Comparison of ENCODE assay signal across 10 mouse cellular contexts in genomic region chr2:180271804-180272395, GRCm38 (mm10). TPM values are rescaled to one million over a fixed set of nuclear protein-coding genes. Genes with fewer than 3 reads are reported as not detected.
DNase-seq lines count a peak whose midpoint lies in the region; ATAC-seq lines count a peak whose summit lies in the region.
"Had no signal": no experiment of that assay in that cellular context is flagged by ENCODE, and none has a peak within 500 bp of the region (broad histone marks: within the 10 kb centered on the region; RNA-seq: fewer than 3 reads in every experiment).

No protein-coding gene starts in this region.

- intact Hi-C loops in heart, postnatal 14 days (cut with DNase I), result no loop called here
- intact Hi-C loops in left cerebral cortex, postnatal 36 days (cut with DNase I), result no loop called here

- peak overlapping the region; percentile 98 for H3K9ac ChIP-seq in heart, embryonic 13.5 days
- H3K9ac ChIP-seq in hindbrain, embryonic 14.5 days, result peak overlapping the region; percentile 97
- H3K9ac ChIP-seq in midbrain, embryonic 14.5 days (replicated peaks; ENCODE audit: low read length), result peak overlapping the region; percentile 90; the same call in 1 of the 2 replicates

- H3K27ac ChIP-seq in heart, embryonic 13.5 days (replicated peaks), result no peak overlapping the region
- H3K27ac ChIP-seq in embryonic facial prominence, embryonic 10.5 days (replicated peaks), result no peak overlapping the region
- no peak overlapping the region for H3K27ac ChIP-seq in hindbrain, embryonic 14.5 days
- no peak overlapping the region for H3K27ac ChIP-seq in midbrain, embryonic 14.5 days (replicated peaks; ENCODE audit: low read depth, low read length)

- H3K27me3 ChIP-seq in heart, embryonic 13.5 days (replicated peaks), result no peaks in the 10 kb centered on the region
- peaks cover 12% of the 10 kb centered on the region for H3K27me3 ChIP-seq in embryonic facial prominence, embryonic 10.5 days (replicated peaks; ENCODE audit: low read depth, poor library complexity, severe bottlenecking)
- H3K27me3 ChIP-seq in hindbrain, embryonic 14.5 days (ENCODE audit: control insufficient read depth, insufficient read depth, low read length), result no peaks in the 10 kb centered on the region
- no peaks in the 10 kb centered on the region for H3K27me3 ChIP-seq in midbrain, embryonic 14.5 days (ENCODE audit: control insufficient read depth, insufficient read depth, low read length)

- 65% methylated on average over 5 of the region's 5 CpGs for WGBS in heart, embryonic 13.5 days
- 71% methylated on average over 5 of the region's 5 CpGs for WGBS in embryonic facial prominence, embryonic 10.5 days
- 74% methylated on average over 5 of the region's 5 CpGs for WGBS in hindbrain, embryonic 14.5 days
- 66% methylated on average over 5 of the region's 5 CpGs for WGBS in midbrain, embryonic 14.5 days

- peak overlapping the region; percentile 91 for H3K4me3 ChIP-seq in heart, embryonic 13.5 days
- peak overlapping the region; percentile 85 for H3K4me3 ChIP-seq in embryonic facial prominence, embryonic 10.5 days
- peak overlapping the region; percentile 92 for H3K4me3 ChIP-seq in hindbrain, embryonic 14.5 days (replicated peaks; ENCODE audit: low read length)
- H3K4me3 ChIP-seq in midbrain, embryonic 14.5 days (replicated peaks; ENCODE audit: low read depth, low read length), result peak overlapping the region; percentile 81

- H3K4me1 ChIP-seq in heart, embryonic 13.5 days, result peaks cover 52% of the 10 kb centered on the region
- peaks cover 44% of the 10 kb centered on the region for H3K4me1 ChIP-seq in embryonic facial prominence, embryonic 10.5 days
- peaks cover 28% of the 10 kb centered on the region for H3K4me1 ChIP-seq in hindbrain, embryonic 14.5 days (replicated peaks; ENCODE audit: control insufficient read depth, insufficient read depth, low read length)
- peaks cover 17% of the 10 kb centered on the region for H3K4me1 ChIP-seq in midbrain, embryonic 14.5 days (ENCODE audit: control insufficient read depth, insufficient read depth, low read length)

- H3K4me2 ChIP-seq in heart, embryonic 13.5 days, result peak overlapping the region; percentile 97
- peak overlapping the region; percentile 95 for H3K4me2 ChIP-seq in hindbrain, embryonic 14.5 days (replicated peaks)
- peak overlapping the region; percentile 65 for H3K4me2 ChIP-seq in midbrain, embryonic 14.5 days (ENCODE audit: low read length)

- DNase-seq in heart, postnatal 14 days, result no peak
- no peak for DNase-seq in embryonic facial prominence, embryonic 10.5 days (ENCODE audit: low spot score)
- no peak for DNase-seq in hindbrain, embryonic 14.5 days (ENCODE audit: low spot score)
- no peak for DNase-seq in midbrain, embryonic 14.5 days
- no peak for DNase-seq in left cerebral cortex, adult 8-10 months (ENCODE audit: low spot score in 2 of 2)
- DNase-seq in urinary bladder, postnatal 36 days (ENCODE audit: low spot score in 2 of 2), result no peak
- no peak for DNase-seq in left cerebral cortex, postnatal 36 days (ENCODE audit: low spot score in 2 of 2)

- no peaks in the 10 kb centered on the region for H3K9me3 ChIP-seq in heart, embryonic 13.5 days
- no peaks in the 10 kb centered on the region for H3K9me3 ChIP-seq in embryonic facial prominence, embryonic 10.5 days
- H3K9me3 ChIP-seq in hindbrain, embryonic 14.5 days (ENCODE audit: control insufficient read depth, low read length), result no peaks in the 10 kb centered on the region
- H3K9me3 ChIP-seq in midbrain, embryonic 14.5 days (ENCODE audit: control insufficient read depth, low read length), result no peaks in the 10 kb centered on the region

- peaks cover 39% of the 10 kb centered on the region for H3K36me3 ChIP-seq in heart, embryonic 13.5 days
- H3K36me3 ChIP-seq in embryonic facial prominence, embryonic 10.5 days (replicated peaks), result peaks cover 48% of the 10 kb centered on the region
- peaks cover 8% of the 10 kb centered on the region for H3K36me3 ChIP-seq in hindbrain, embryonic 14.5 days (replicated peaks; ENCODE audit: control insufficient read depth, insufficient read depth)
- peaks cover 16% of the 10 kb centered on the region for H3K36me3 ChIP-seq in midbrain, embryonic 14.5 days (ENCODE audit: control insufficient read depth, insufficient read depth, low read length)

- ATAC-seq in heart, embryonic 13.5 days (ENCODE audit: extremely low read depth, insufficient number of reproducible peaks, low FRiP score, low TSS enrichment), result no peak
- no peak for ATAC-seq in hindbrain, embryonic 14.5 days (ENCODE audit: low FRiP score)
- no peak for ATAC-seq in midbrain, embryonic 14.5 days (ENCODE audit: low FRiP score, low TSS enrichment)

RNA-seq across cellular contexts. Expression of gene Cables2, which starts 1.4 kb away (rescaled TPM):
- 9.0 and 9.3 TPM in 2 replicates for polyA plus RNA-seq in heart, embryonic 13.5 days (2015; fragmentation: Nextera tagmentation; extraction: Ambion mirVana)
- total RNA-seq in heart, postnatal 14 days (2021), result 10 to 100 TPM; 14.3 to 14.6 TPM
- 12.7 and 13.2 TPM in 2 replicates for polyA plus RNA-seq in embryonic facial prominence, embryonic 10.5 days (2016; fragmentation: Nextera tagmentation; extraction: Ambion mirVana)
- polyA plus RNA-seq in hindbrain, embryonic 14.5 days (2014; fragmentation: Nextera tagmentation; extraction: Ambion mirVana), result 40.6 and 40.9 TPM in 2 replicates
- polyA plus RNA-seq in midbrain, embryonic 14.5 days (2014; fragmentation: Nextera tagmentation; extraction: Ambion mirVana), result 32.0 and 37.5 TPM in 2 replicates
- 10 to 100 TPM; 27.2 to 31.6 (median 27.7) TPM for total RNA-seq in left cerebral cortex, adult 8-10 months (2022)
- 10 to 100 TPM; 26.5 to 31.7 TPM for total RNA-seq in left cerebral cortex, postnatal 36 days (2021)

RNA-seq across cellular contexts. Expression of gene Rps21, which starts 14.7 kb away (rescaled TPM):
- 332 and 351 TPM in 2 replicates for polyA plus RNA-seq in heart, embryonic 13.5 days (2015; fragmentation: Nextera tagmentation; extraction: Ambion mirVana)
- 100 to 1,000 TPM; 460 to 507 TPM for total RNA-seq in heart, postnatal 14 days (2021)
- 569 and 585 TPM in 2 replicates for polyA plus RNA-seq in embryonic facial prominence, embryonic 10.5 days (2016; fragmentation: Nextera tagmentation; extraction: Ambion mirVana)
- polyA plus RNA-seq in hindbrain, embryonic 14.5 days (2014; fragmentation: Nextera tagmentation; extraction: Ambion mirVana), result 372 and 509 TPM in 2 replicates
- 409 and 512 TPM in 2 replicates for polyA plus RNA-seq in midbrain, embryonic 14.5 days (2014; fragmentation: Nextera tagmentation; extraction: Ambion mirVana)
- total RNA-seq in left cerebral cortex, adult 8-10 months (2022), result 100 to 1,000 TPM; 616 to 845 (median 743) TPM
- total RNA-seq in left cerebral cortex, postnatal 36 days (2021), result 100 to 1,000 TPM; 622 to 695 TPM

RNA-seq across cellular contexts. Expression of gene Rbbp8nl, which starts 17.8 kb away (rescaled TPM):
- 0.05 and 0.08 TPM in 2 replicates for polyA plus RNA-seq in heart, embryonic 13.5 days (2015; fragmentation: Nextera tagmentation; extraction: Ambion mirVana)
- total RNA-seq in heart, postnatal 14 days (2021), result not detected
- 0.92 and 1.7 TPM in 2 replicates for polyA plus RNA-seq in embryonic facial prominence, embryonic 10.5 days (2016; fragmentation: Nextera tagmentation; extraction: Ambion mirVana)
- not detected in 2 replicates for polyA plus RNA-seq in hindbrain, embryonic 14.5 days (2014; fragmentation: Nextera tagmentation; extraction: Ambion mirVana)
- polyA plus RNA-seq in midbrain, embryonic 14.5 days (2014; fragmentation: Nextera tagmentation; extraction: Ambion mirVana), result not detected in 2 replicates
- not detected for total RNA-seq in left cerebral cortex, adult 8-10 months (2022)
- not detected for total RNA-seq in left cerebral cortex, postnatal 36 days (2021)
- total RNA-seq: common myeloid progenitor, adult 5-6 weeks; layer of hippocampus, postnatal 10 days had no signal

RNA-seq across cellular contexts. Expression of gene Lama5, which starts 46.2 kb away (rescaled TPM):
- 21.6 and 22.5 TPM in 2 replicates for polyA plus RNA-seq in heart, embryonic 13.5 days (2015; fragmentation: Nextera tagmentation; extraction: Ambion mirVana)
- total RNA-seq in heart, postnatal 14 days (2021), result 10 to 100 TPM; 43.1 to 63.7 TPM
- 19.6 and 25.3 TPM in 2 replicates for polyA plus RNA-seq in embryonic facial prominence, embryonic 10.5 days (2016; fragmentation: Nextera tagmentation; extraction: Ambion mirVana)
- polyA plus RNA-seq in hindbrain, embryonic 14.5 days (2014; fragmentation: Nextera tagmentation; extraction: Ambion mirVana), result 2.6 and 2.9 TPM in 2 replicates
- polyA plus RNA-seq in midbrain, embryonic 14.5 days (2014; fragmentation: Nextera tagmentation; extraction: Ambion mirVana), result 1.2 and 1.8 TPM in 2 replicates
- total RNA-seq in left cerebral cortex, adult 8-10 months (2022), result 10 to 100 TPM in 1 of 4 experiments, 1 to 10 TPM in 3; 5.9 to 11.1 (median 7.3) TPM
- 1 to 10 TPM; 6.3 to 7.2 TPM for total RNA-seq in left cerebral cortex, postnatal 36 days (2021)
